Mouse (Mus musculus): Measurements from ENCODE around the gene Stard13.

The Stard13 gene

GRCm38 (mm10) chr5:151137901-151138300 is 95.7 kb downstream of the Stard13 start:
- DNase-seq = no peak

DNA sequence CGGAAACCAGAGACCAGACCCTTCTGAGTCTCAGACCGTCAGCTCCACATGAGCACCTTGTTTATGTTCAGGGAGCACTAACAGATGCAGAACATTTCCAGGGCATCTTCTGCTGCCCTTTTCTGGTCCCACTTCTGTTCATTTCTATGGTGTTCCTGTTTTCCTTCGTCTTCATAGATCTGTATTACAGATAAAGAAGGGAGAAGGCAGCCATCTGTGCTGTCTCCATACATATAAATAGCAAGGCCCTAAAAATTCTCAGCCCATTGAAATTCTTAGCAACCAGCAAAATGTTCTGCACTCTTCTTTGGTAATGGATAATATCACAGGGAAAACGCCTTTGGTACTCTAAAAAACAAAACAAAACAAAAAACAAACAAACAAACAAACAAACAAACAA is 96.3 kb downstream of the Stard13 start:
- no peak for DNase-seq

- DNase-seq = no peak
Observed at GRCm38 (mm10) chr5:151135965-151136364, 97.7 kb downstream of the Stard13 start.

DNA sequence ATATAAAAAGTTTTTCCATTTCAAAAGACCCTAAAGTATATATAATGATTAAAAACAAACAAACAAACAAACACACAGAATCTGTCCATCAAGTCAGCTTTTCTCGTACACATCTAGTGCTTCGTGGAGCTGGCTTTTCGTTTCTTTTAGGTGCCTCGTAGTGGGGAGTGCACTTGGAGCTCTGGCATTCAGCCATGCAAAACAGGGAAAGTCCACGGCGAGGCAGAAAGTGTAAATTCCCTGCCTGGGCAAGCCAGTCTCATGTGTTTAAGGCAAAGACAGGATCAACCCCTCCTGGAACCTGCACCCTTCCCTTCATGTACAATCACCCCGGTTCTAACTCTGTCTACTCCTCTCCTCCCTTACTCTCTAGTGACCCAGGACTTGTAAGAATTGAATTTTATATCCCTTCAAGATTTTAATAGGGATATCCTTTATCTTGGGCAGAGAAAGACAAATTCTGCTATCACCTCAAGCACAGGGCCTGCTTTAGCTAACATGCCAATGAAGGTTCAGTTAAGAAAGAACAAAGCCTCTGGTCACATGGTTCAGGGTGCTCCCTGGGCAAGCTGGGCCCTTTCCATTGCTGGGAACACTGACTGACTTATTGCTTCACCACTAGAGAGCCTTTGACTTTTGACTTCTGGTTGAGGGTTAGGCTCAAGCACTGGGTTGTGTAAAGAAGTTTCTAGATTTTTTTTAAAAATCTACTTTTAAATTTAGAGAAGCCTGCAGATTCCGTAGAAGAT is 98.4 kb downstream of the Stard13 start:
- peak; percentile 65 for DNase-seq

GRCm38 (mm10) chr5:151134202-151134601 is 99.4 kb downstream of the Stard13 start:
- no peak for DNase-seq

- no peak for DNase-seq
Observed at GRCm38 (mm10) chr5:151133744-151134143, 99.9 kb downstream of the Stard13 start.

- DNase-seq = no peak
Observed at GRCm38 (mm10) chr5:151129762-151130161, 103.9 kb downstream of the Stard13 start.

GRCm38 (mm10) chr5:151127298-151127717 is 106.3 kb downstream of the Stard13 start:
- peak; percentile 33 for DNase-seq

DNA sequence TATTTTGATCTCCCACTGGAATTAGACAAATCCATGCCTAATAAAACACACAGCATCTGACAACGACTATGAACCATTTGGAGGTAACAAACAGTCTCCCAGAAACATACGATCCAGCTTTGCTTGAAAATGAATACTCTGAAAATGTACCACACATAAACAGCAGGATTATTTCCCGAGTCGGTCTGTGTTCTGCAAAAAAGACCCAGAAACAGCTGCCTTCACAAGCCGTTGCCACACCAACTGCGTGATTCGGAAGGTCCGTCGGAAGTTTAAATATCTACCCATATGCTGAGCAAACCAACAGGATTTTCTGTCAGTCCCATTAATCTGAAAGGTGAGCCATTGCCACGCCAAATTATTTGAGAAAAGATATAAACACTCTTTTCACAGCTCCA is 107.0 kb downstream of the Stard13 start:
- no peak for DNase-seq

DNA sequence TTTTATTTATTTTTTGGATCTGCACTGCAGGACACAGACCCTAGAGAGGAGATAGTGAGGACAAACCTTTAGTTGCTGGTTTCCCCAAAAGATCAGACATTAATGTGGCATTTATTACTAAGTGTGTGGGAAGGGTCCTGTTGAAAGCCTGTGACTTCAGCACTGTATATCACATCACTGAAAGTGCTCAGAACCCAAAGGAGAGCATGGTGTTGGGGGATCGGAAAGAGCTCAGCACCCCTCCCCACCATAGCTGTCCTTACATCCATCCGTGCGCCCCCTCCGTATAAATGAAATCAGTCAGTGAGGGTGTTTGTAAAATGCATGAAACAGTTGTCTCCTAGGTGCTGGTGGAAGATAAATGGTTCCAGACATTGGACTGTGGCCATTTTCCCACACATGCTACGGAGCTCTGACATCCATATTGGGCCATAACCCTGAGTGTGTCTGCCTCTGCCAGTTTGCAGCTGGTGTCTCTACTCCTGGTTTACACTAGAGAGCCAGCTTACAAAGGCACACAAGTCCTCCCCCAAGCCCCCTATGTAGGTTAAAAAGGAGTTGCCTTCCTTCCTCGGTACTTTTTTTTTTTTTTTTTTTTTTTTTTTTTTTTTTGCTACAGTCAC is 107.5 kb downstream of the Stard13 start:
- peak; percentile 39 for DNase-seq

DNA sequence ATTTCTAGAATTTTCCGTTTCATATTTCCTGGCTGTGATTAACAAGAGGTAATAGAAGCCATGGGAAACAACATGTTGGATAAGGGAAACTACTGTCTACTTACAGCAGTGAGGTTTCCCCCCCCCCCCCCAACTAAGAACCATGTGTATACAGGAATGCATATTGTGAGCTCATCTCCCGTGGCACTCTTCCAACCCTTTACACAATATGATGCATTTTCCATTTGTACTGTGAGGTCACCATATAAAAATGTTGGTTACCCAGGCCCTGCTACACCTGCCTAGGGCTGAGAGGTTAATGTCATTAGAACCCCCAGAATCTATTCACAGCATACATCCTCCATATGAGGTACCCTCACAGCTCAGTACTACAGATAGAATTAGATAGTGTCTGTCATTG is 115.8 kb downstream of the Stard13 start:
- DNase-seq = no peak

DNA sequence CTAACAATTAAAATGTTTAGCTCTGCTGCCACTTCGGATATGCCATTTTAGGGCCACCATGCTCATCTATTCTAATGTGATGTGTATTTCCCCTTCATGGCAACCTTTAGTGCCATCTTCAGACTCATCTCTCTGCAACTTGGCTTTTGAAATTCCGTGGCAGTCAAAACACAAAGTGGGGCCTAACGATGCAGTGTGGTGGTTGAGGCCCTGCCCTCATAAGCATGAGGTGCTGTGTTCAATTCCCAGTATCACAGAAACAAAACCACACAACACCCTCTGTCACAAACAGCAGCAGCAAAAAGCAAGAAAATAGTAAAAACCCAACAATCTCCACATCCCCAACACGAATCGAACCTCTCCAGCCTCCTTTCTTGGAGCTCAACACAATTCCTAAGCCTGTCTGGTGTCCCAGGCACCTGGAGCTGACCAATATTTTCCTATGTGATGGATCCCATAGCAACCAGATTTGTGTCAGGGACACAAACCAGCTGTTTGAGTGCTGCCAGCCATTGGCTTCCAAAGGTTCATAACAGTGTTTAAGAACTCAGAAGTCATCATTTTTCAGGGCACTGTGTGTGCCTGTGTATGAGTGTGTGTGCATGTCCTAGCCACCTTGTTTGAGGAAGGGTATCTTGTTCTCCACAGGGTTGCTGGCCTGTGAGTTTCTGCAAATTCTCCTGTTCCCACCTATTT is 117.3 kb downstream of the Stard13 start:
- no peak for DNase-seq

GRCm38 (mm10) chr5:151112743-151113142 is 120.9 kb downstream of the Stard13 start:
- DNase-seq = peak; percentile 42

DNA sequence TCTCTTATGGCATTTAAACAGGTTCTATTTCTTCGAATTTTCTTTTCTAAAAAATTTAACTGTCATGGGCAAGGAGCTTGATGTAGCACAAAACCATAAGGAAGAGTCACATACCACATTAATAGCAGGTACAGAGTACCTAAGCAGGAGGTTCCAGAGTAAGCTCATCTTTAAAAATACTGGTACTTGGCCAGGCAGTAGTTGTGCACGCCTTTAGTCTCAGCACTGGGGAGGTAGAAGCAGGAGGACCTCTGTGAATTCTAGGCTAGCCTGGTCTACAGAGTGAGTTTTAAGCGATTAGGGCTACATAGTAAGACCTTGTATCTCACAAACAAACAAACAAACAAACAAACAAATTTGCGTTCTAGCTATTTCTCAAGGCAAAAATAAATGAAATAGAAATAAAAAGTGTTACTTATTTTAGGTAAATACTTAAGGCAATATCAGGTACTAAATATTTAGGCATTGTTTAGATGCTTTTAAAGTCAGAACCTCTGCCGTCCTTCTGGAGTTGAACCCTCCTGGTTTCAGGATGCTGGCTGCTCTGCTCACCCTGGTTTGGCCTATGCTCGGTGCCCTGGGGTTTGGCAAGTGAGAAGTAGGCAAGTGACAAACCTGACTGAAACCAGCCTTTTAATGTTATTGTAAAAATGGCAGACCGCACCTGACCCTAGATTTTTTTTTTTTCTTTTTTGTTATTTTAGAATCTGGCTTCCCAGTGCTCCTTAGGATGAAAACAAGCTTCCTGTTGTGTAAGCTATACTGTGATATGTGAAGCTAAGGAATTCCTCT is 122.4 kb downstream of the Stard13 start:
- no peak for DNase-seq

GRCm38 (mm10) chr5:151110461-151110908 is 123.2 kb downstream of the Stard13 start:
- DNase-seq = no peak

DNA sequence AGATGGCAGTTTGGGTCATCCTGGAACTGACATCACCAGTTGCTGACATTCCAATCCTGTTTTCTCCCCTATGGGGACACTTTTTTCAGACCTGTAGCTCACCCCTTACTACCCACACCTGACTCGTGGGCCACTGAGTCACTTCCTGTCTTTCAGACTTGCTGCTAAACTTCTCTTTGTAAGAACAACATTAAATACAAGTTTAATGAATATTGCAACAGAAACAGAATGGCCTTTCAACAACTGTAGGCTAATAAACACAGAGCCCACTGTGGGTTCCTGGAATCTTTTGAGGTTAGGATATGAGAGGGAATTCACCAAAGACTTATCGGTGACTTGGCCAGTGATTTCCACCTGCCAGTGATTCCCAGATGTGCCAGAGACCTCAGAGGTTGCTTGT is 123.8 kb downstream of the Stard13 start:
- no peak for DNase-seq

DNA sequence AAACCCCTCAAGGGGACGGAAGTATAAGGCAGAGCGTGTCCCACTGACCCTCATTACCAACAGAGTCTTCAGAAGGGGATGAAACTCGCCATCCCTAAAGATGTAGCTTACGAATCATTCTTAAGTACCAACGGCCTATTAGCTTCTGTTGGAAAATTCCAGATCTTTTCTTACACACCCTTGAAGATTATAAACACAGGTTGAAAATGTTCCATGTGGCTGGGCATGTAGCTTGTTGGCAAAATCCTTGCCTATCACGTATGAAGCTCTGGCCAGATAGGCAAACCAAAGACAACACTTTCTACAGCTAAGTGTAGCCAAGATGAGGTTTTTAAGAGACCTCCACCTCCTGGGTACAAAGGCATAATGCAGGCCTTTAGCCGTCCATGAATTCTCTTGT is 124.7 kb downstream of the Stard13 start:
- DNase-seq = no peak

GRCm38 (mm10) chr5:151108291-151108897 is 125.2 kb downstream of the Stard13 start:
- peak; percentile 68 for DNase-seq

- no peak for DNase-seq
Observed at GRCm38 (mm10) chr5:151106841-151107240, 126.8 kb downstream of the Stard13 start.

DNA sequence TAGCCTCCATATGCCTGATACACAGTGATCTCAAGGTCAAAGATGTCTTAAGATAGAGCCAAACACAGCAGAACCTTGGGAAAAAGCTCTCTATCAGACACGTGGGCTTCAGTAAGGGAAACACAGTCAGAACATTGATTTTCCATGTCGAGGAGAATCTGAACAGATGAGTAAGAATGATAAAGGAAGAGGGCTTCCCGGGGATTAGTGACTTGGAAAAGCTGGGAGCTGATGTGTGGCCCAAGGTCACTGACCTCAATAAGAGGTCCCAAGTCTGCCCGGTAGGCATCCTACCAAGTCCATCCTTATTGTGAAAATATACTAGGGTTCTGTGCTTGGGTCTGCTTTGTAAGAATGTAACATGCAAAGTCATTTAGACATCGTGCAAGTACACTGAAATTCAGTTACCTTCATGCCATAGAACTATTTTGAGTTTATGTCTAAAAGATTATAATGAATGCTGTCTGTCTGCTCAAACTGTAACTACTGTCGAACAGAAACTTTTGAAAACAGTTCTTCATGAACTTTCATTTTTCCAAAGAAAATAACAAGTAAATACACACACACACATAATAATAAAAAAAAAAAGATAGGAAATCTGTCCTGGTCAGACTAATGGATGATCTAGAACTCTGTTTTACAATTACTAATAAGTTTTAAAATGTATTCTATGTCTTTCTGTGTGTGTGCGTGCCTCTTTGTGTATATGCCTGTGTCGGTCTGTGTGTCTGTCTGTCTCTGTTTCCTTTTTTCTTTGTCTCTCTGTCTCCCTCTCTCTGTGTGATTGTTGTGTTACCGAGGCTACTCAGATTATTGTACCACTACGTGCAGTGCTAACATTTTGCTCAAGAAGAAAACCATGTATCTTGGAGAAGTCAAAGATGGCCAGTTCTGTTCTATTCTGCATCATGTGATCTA is 128.3 kb downstream of the Stard13 start:
- no peak for DNase-seq

- DNase-seq = no peak
Observed at GRCm38 (mm10) chr5:151104354-151105053, 129.1 kb downstream of the Stard13 start.

Measured in kidney, postnatal 10 days (tissue).